Mouse (Mus musculus) limb, embryonic 14.5 days (tissue): ENCODE measurements around the gene Senp3. TPM values are rescaled to one million over a fixed set of nuclear protein-coding genes. Genes with fewer than 3 reads are reported as not detected.

ENCODE experiments used
- ATAC-seq: fragments of 200-750 bp; cut with Nextera tagmentation; 2 replicates; pipeline ENCODE4 v1.8.0; 2017; ENCODE audit warnings: low read depth, moderate number of reproducible peaks, moderate TSS enrichment; ENCODE audit not compliant: low FRiP score
- DNase-seq: peaks from one replicate; pipeline ENCODE4 v3.0.0-alpha.2; 2015; ENCODE audit warnings: low spot score
- H3K27ac ChIP-seq: fragments of 300-500 bp; sonication (generic); replicated peaks from 2 replicates; pipeline ENCODE4 v1.5.1; 2014; ENCODE audit warnings: low read depth, mild to moderate bottlenecking, low read length, moderate library complexity, mixed read lengths
- H3K27me3 ChIP-seq: fragments of 300-500 bp; sonication (generic); 2 replicates; pipeline ENCODE4 v1.6.1; 2014; ENCODE audit warnings: low read length, mixed read lengths; ENCODE audit not compliant: control insufficient read depth, insufficient read depth
- H3K36me3 ChIP-seq: fragments of 300-500 bp; sonication (generic); 2 replicates; pipeline ENCODE4 v1.6.1; 2014; ENCODE audit warnings: mild to moderate bottlenecking, low read length, moderate library complexity, mixed read lengths; ENCODE audit not compliant: control insufficient read depth, insufficient read depth
- H3K4me1 ChIP-seq: fragments of 300-500 bp; sonication (generic); 2 replicates; pipeline ENCODE4 v1.6.1; 2014; ENCODE audit warnings: antibody characterized with exemption, low read length, mixed read lengths; ENCODE audit not compliant: control insufficient read depth, insufficient read depth
- H3K4me2 ChIP-seq: fragments of 300-500 bp; sonication (generic); replicated peaks from 2 replicates; pipeline ENCODE4 v1.6.1; 2014; ENCODE audit warnings: low read depth, mild to moderate bottlenecking, low read length, moderate library complexity; ENCODE audit not compliant: severe bottlenecking
- H3K4me3 ChIP-seq: fragments of 300-500 bp; sonication (generic); replicated peaks from 2 replicates; pipeline ENCODE4 v1.5.1; 2014; ENCODE audit warnings: low read length
- H3K9ac ChIP-seq: fragments of 300-500 bp; sonication (generic); 2 replicates; pipeline ENCODE4 v1.6.1; 2014; ENCODE audit warnings: mild to moderate bottlenecking, low read depth, low read length, moderate library complexity; ENCODE audit not compliant: severe bottlenecking
- H3K9me3 ChIP-seq: fragments of 300-500 bp; sonication (generic); 2 replicates; pipeline ENCODE4 v1.6.1; 2016; ENCODE audit warnings: low read length; ENCODE audit not compliant: control insufficient read depth
- POLR2A ChIP-seq: fragments of 200-500 bp; IDR thresholded peaks from 2 replicates; pipeline ENCODE4 v1.8.0; 2012; ENCODE audit warnings: inconsistent platforms, mild to moderate bottlenecking, moderate library complexity, borderline replicate concordance; ENCODE audit not compliant: insufficient read depth, insufficient read length; ENCODE audit errors: extremely low read depth
- WGBS: fragments of 180-500 bp; shearing (Covaris S2); extraction: QIAGEN DNeasy Blood & Tissue Kit; methylation state at CpG from one replicate; pipeline ENCODE4 v1.1.7; 2014; 5-methylcytosine and 5-hydroxymethylcytosine counted together
- polyA plus RNA-seq, 2 experiments: library from polyadenylated mRNA; depleted of rRNA in 1 of 2; stranded (reverse) in 1 of 2; unstranded in 1 of 2; fragments of >200 nt; fragmentation: Nextera tagmentation in 1 of 2; extraction: Ambion mirVana in 1 of 2; gene quantifications; 2 replicates each; pipeline versions ENCODE4 v1.2.1 to v1.2.3; 2012 to 2014

Senp3 gene
- polyA plus RNA-seq, 2 experiments = 95.4 to 172 TPM

DNA sequence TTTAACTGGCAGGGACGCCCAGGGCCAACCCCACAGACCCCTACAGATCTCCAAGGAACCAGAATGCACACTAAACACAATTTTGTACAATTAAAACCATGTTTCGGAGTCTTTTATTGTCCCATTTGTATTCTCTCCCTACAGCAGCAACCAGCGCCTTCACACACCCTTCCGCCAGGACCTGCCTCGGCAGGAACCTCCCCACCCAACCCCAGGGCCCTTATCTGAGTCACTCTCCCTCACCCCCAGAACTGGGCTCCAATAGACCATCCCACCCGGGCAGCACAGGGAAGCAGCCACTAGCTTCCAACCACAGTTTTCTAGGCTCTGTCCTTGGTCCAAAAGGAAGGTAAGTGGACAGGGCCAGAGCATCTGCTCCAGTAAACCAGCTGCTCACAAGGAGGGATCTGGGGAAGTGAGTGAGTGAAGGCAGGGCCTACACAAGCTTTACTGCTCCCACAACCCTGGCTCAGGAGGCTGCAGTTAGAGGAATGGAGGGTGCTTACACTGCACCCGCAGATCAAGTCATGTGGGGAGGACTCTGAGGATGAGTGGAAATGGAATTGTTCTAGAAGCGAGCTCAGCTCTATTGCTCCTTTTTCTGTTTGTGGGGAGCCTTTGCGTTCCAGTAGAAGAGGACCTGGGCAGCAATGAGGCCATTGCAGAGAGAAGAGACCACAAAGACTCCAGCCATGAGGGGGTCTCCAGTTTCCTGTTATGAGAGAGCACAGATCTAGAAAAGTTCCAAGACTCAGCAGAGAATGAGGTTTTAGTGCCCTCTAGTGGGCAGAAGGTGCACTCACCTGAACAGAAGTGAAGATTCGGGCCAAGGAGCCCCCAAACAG is 25.0 kb downstream of the Senp3 start:
- H3K9ac ChIP-seq = no peak overlapping the region
- peaks cover 73% of the 10 kb centered on the region for H3K36me3 ChIP-seq
- H3K4me2 ChIP-seq = no peak overlapping the region
- no peak overlapping the region for H3K27ac ChIP-seq
- WGBS = 68% methylated on average over 10 of the region's 10 CpGs
- ATAC-seq (no peak), DNase-seq (peak; percentile 77)
- H3K9me3 ChIP-seq = no peaks in the 10 kb centered on the region
- TF ChIP-seq POLR2A = no peak
- H3K4me3 ChIP-seq = no peak overlapping the region
- no peaks in the 10 kb centered on the region for H3K27me3 ChIP-seq
- H3K4me1 ChIP-seq = peaks cover 15% of the 10 kb centered on the region

DNA sequence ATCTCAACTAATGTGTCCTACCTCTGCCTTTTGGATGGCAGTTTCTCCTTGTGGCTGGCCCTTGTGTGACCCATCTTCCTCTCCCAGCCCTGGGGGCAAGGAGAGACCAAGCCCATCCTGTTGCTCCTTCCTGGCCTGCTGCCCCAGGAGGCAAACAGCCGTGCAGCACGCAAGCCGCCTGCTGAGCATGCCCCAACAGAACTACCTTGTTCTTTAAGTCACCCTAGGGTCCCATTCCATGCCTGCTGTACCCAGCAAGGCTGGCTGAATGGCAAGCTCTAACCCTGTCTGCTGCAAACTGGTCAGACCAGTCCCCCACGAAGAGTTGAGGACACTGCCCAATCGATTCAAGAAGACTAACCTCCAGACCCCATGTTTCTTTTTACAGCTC is 25.8 kb downstream of the Senp3 start:
- Histone ChIP-seq H3K4me3 (no peak overlapping the region), H3K4me2 (peak overlapping the region; percentile 7; the same call in 1 of the 2 replicates), H3K9ac (peak overlapping the region; percentile 38; the same call in 1 of the 2 replicates), H3K9me3 (no peaks in the 10 kb centered on the region), H3K4me1 (peaks cover 12% of the 10 kb centered on the region), H3K27ac (no peak overlapping the region), H3K27me3 (no peaks in the 10 kb centered on the region), H3K36me3 (peaks cover 81% of the 10 kb centered on the region)
- 62% methylated on average over 5 of the region's 5 CpGs for WGBS
- no peak for DNase-seq
- no peak for ATAC-seq
- no peak for TF ChIP-seq POLR2A

DNA sequence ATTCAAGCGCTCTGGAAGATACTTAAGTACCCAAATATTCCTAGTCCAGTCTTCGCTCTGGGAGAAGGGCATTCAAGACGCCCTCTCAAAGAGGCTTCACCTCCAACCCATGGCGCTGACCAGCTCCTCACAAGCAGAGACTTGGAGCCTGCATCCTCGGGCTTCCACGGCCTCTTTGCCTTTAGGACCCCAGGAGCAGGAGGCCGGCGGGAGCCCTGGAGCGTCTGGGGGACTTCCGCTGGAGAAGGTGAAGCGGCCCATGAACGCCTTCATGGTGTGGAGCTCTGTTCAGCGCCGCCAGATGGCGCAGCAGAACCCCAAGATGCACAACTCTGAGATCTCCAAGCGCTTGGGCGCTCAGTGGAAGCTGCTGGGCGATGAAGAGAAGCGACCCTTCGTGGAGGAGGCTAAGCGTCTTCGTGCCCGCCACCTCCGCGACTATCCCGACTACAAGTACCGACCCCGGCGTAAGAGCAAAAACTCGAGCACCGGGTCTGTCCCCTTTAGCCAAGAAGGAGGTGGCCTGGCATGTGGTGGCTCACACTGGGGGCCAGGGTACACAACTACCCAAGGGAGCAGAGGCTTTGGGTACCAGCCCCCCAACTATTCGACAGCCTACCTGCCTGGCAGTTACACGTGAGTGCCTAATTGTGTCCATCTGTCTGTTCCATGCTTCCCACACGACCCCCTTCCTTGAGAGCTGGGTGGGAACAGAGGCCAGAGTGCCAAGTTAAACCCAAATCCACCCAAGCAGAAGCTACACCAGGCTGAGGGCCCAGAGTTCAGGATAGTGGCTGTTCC is 26.4 kb downstream of the Senp3 start, which contains the start of gene Sox15:
Sox15 (plus strand) TSS at position 51 of the 801 bp plus-strand sequence.
- TF ChIP-seq POLR2A = no peak
- peak; percentile 62; the same call in 1 of the 2 replicates for ATAC-seq
- Histone ChIP-seq H3K27me3 (no peaks in the 10 kb centered on the region), H3K4me1 (peaks cover 12% of the 10 kb centered on the region), H3K9ac (peak within 1 kb of the TSS; percentile 38), H3K4me3 (0 out of 2 replicates have a peak within 1 kb of the TSS, but pooled peaks have one; percentile 4), H3K27ac (peak within 1 kb of the TSS; percentile 15), H3K9me3 (no peaks in the 10 kb centered on the region), H3K36me3 (peaks cover 86% of the 10 kb centered on the region), H3K4me2 (peak within 1 kb of the TSS; percentile 7; the same call in 1 of the 2 replicates)
- peak; percentile 78 for DNase-seq
- 19% methylated on average over 34 of the region's 34 CpGs for WGBS

DNA sequence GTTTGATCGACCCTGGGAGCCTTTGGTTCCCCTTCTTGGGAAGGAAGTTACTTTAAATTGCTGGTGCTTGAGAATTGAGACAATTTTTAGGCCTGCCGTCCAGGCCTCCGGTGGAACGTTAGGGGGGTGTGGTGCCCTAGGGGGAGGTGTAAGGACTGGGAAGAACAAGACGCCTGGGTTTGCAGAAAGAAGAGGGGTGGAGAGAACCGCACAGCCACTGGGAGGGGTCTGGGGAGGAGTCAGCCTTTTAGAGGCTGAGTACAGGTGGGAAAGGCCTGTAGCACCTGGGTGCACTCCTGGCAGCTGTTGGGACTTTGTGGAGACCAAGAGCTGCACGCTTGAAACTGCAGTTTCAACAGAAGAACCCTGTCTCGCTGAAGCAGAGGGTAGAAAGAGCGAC is 27.1 kb downstream of the Senp3 start:
- Histone ChIP-seq H3K4me2 (no peak overlapping the region), H3K9ac (peak overlapping the region; percentile 38; the same call in 1 of the 2 replicates), H3K27ac (peak overlapping the region; percentile 15), H3K4me1 (peaks cover 12% of the 10 kb centered on the region), H3K4me3 (no peak overlapping the region), H3K27me3 (no peaks in the 10 kb centered on the region), H3K36me3 (peaks cover 87% of the 10 kb centered on the region), H3K9me3 (no peaks in the 10 kb centered on the region)
- WGBS = 23% methylated on average over 9 of the region's 9 CpGs
- no peak for ATAC-seq
- DNase-seq = no peak
- no peak for TF ChIP-seq POLR2A

DNA sequence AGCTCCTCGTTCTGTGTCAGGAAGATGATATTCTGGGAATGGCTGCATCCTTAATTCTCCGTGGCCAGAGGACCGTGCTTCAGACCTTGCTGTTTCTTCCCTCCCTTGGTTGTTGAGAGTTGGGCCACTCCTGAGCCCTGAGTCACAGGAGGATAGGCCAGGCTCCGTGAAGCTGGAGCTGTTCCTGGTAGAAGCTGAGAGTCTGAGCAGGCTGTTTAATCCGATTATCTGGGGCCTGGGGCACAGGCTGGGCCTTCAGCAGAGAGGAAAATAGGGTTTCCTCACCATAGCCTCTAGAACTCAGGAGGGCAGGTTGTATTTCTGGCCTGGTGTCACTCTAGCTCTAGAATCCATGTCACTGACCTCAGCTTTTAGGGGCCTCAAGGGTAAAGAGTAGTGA is 28.5 kb downstream of the Senp3 start:
- Histone ChIP-seq H3K9me3 (no peaks in the 10 kb centered on the region), H3K4me2 (no peak overlapping the region), H3K4me1 (peaks cover 12% of the 10 kb centered on the region), H3K4me3 (no peak overlapping the region), H3K36me3 (peaks cover 90% of the 10 kb centered on the region), H3K9ac (no peak overlapping the region), H3K27me3 (no peaks in the 10 kb centered on the region), H3K27ac (no peak overlapping the region)
- DNase-seq = no peak
- ATAC-seq = no peak
- WGBS = 72% methylated on average over 5 of the region's 5 CpGs
- TF ChIP-seq POLR2A = no peak
